Comparison of ENCODE assay signal across 8 mouse cellular contexts in genomic region chr10:81365672-81366476, GRCm38 (mm10). TPM values are rescaled to one million over a fixed set of nuclear protein-coding genes. Genes with fewer than 3 reads are reported as not detected.
DNase-seq lines count a peak whose midpoint lies in the region; ATAC-seq lines count a peak whose summit lies in the region.

Gene 4930404N11Rik (minus strand): TSS chr10:81365816.

- 0 out of 2 replicates have a peak, but pooled peaks have one; percentile 7 for ATAC-seq in frontal cortex, adult (ENCODE audit: low TSS enrichment)
- ATAC-seq in cerebellum, adult (ENCODE audit: insufficient number of reproducible peaks, low FRiP score, low TSS enrichment), result no peak

- no peaks in the 10 kb centered on the region for H3K9me3 ChIP-seq in hindbrain, embryonic 10.5 days

- H3K27ac ChIP-seq in hindbrain, embryonic 10.5 days, result peak within 1 kb of the TSS; percentile 70
- peak within 1 kb of the TSS; percentile 36 for H3K27ac ChIP-seq in macrophage

- H3K36me3 ChIP-seq in hindbrain, embryonic 10.5 days, result peaks cover 71% of the 10 kb centered on the region
- H3K36me3 ChIP-seq in macrophage (ENCODE audit: inconsistent target), result peaks cover 63% of the 10 kb centered on the region

- H3K4me1 ChIP-seq in hindbrain, embryonic 10.5 days (replicated peaks), result peaks cover 77% of the 10 kb centered on the region

- H3K4me3 ChIP-seq in hindbrain, embryonic 10.5 days, result peak within 1 kb of the TSS; percentile 49
- H3K4me3 ChIP-seq in macrophage (ENCODE audit: inconsistent target), result no peak within 1 kb of the TSS

- 15% methylated on average over 12 of the region's 12 CpGs for WGBS in hindbrain, embryonic 10.5 days
- WGBS in macrophage (ENCODE audit: missing documents), result 35% methylated on average over 12 of the region's 12 CpGs

- peaks cover 44% of the 10 kb centered on the region for H3K27me3 ChIP-seq in hindbrain, embryonic 10.5 days (ENCODE audit: insufficient read depth, poor library complexity, severe bottlenecking)

- DNase-seq in frontal cortex, postnatal 14 days (ENCODE audit: low spot score in 2 of 2), result no peak
- peak; percentile 52 for DNase-seq in adipocyte (ENCODE audit: low spot score)
- DNase-seq in hindbrain, embryonic 10.5 days (ENCODE audit: low spot score), result peak; percentile 78
- no peak for DNase-seq in frontal cortex, adult 2 months (ENCODE audit: extremely low spot score in 1 of 2, low spot score in 1 of 2)
- DNase-seq in layer of hippocampus, adult 11-12 months (ENCODE audit: low spot score), result no peak

- peaks cover 29% of the 10 kb centered on the region for H3K79me2 ChIP-seq in macrophage (ENCODE audit: inconsistent target)

RNA-seq across cellular contexts. Expression of gene 4930404N11Rik, which starts in this region (rescaled TPM):
- 0.61 and 0.62 TPM in 2 replicates for polyA plus RNA-seq in hindbrain, embryonic 10.5 days (2016; fragmentation: Nextera tagmentation; extraction: Ambion mirVana)
- 1 to 10 TPM; 1.9 to 6.8 (median 4.2) TPM for total RNA-seq in macrophage (2018; cell fraction: chromatin; rRNA removed)
- total RNA-seq in macrophage (2018; cell fraction: cytosol; rRNA removed), result 1 to 10 TPM; 1.3 to 7.7 (median 3.5) TPM
- total RNA-seq in macrophage (2018; cell fraction: nucleus; rRNA removed), result 10 to 100 TPM in 3 of 26 experiments, 1 to 10 TPM in 23; 1.6 to 12.0 (median 5.1) TPM
- 1.5 to 9.8 TPM (median 2.5 TPM) in 3 replicates for polyA plus RNA-seq in macrophage (2018)
- 0.67 and 0.68 TPM in 2 replicates for polyA plus RNA-seq in frontal cortex, adult 2 months (2012; rRNA removed)

Comparison
In these comparisons a context has a peak if more than half of its experiments do, and no peak if none do; other contexts are left out.
1. Peak in DNase-seq, H3K4me3 ChIP-seq and H3K27ac ChIP-seq in hindbrain, embryonic 10.5 days; RNA of the gene not detected or under 1 TPM.